Mouse (Mus musculus): Measurements from ENCODE around the gene Rrm2. TPM values are rescaled to one million over a fixed set of nuclear protein-coding genes. Genes with fewer than 3 reads are reported as not detected.
"Not testable (repeated sequence)": the region's sequence is repeated elsewhere in the genome, so short reads cannot be mapped to it uniquely, and the experiment has no call there.

The Rrm2 gene
- polyA plus RNA-seq, 1 experiment from 2014 or later = 394 TPM

GRCm38 (mm10) chr12:24686038-24686695, 21.9 kb upstream of the Rrm2 start:
- WGBS = 79% methylated on average over 6 of the region's 6 CpGs
- no peak overlapping the region for H3K4me3 ChIP-seq (replicated peaks)
- H3K27ac ChIP-seq = no peak overlapping the region
- no peak overlapping the region for H3K4me2 ChIP-seq
- peaks cover 40% of the 10 kb centered on the region for H3K27me3 ChIP-seq
- H3K36me3 ChIP-seq = no peaks in the 10 kb centered on the region
- H3K9ac ChIP-seq (replicated peaks) = no peak overlapping the region
- ATAC-seq (ENCODE audit: insufficient number of reproducible peaks, insufficient read depth, low FRiP score, low TSS enrichment, low read depth) = no peak
- peaks cover 10% of the 10 kb centered on the region for H3K4me1 ChIP-seq (replicated peaks)
- H3K9me3 ChIP-seq = no peaks in the 10 kb centered on the region

- Histone ChIP-seq H3K27ac (no peak overlapping the region), H3K9ac (replicated peaks) (no peak overlapping the region), H3K36me3 (no peaks in the 10 kb centered on the region), H3K27me3 (peaks cover 33% of the 10 kb centered on the region), H3K9me3 (no peaks in the 10 kb centered on the region), H3K4me3 (replicated peaks) (no peak overlapping the region), H3K4me1 (replicated peaks) (peaks cover 4% of the 10 kb centered on the region), H3K4me2 (no peak overlapping the region)
- WGBS = 75% methylated on average over 11 of the region's 11 CpGs
- ATAC-seq (ENCODE audit: insufficient number of reproducible peaks, insufficient read depth, low FRiP score, low TSS enrichment, low read depth) = no peak
Observed at GRCm38 (mm10) chr12:24686696-24687346, 21.2 kb upstream of the Rrm2 start.

- no peak overlapping the region for H3K27ac ChIP-seq
- ATAC-seq (ENCODE audit: insufficient number of reproducible peaks, insufficient read depth, low FRiP score, low TSS enrichment, low read depth) = no peak
- WGBS = 83% methylated on average over 3 of the region's 3 CpGs
- no peak overlapping the region for H3K9ac ChIP-seq (replicated peaks)
- H3K9me3 ChIP-seq = no peaks in the 10 kb centered on the region
- no peak overlapping the region for H3K4me2 ChIP-seq
- no peaks in the 10 kb centered on the region for H3K36me3 ChIP-seq
- H3K4me1 ChIP-seq (replicated peaks) = no peaks in the 10 kb centered on the region
- no peak overlapping the region for H3K4me3 ChIP-seq (replicated peaks)
- H3K27me3 ChIP-seq = peaks cover 9% of the 10 kb centered on the region; the same call in 1 of the 2 replicates
Observed at GRCm38 (mm10) chr12:24690351-24690750, 17.7 kb upstream of the Rrm2 start.

GRCm38 (mm10) chr12:24696500-24697483, 11.2 kb upstream of the Rrm2 start:
- Histone ChIP-seq H3K9me3 (no peaks in the 10 kb centered on the region), H3K4me1 (replicated peaks) (no peaks in the 10 kb centered on the region), H3K9ac (replicated peaks) (no peak overlapping the region), H3K27me3 (no peaks in the 10 kb centered on the region; the same call in 1 of the 2 replicates), H3K27ac (no peak overlapping the region), H3K36me3 (no peaks in the 10 kb centered on the region), H3K4me3 (replicated peaks) (no peak overlapping the region), H3K4me2 (no peak overlapping the region)
- 41% methylated on average over 16 of the region's 16 CpGs for WGBS
- no peak for ATAC-seq (ENCODE audit: insufficient number of reproducible peaks, insufficient read depth, low FRiP score, low TSS enrichment, low read depth)

- Histone ChIP-seq H3K27me3 (no peaks in the 10 kb centered on the region; the same call in 1 of the 2 replicates), H3K9ac (replicated peaks) (no peak overlapping the region), H3K9me3 (0 out of 2 replicates have a peak, but pooled peaks cover 3% of the 10 kb centered on the region), H3K4me3 (replicated peaks) (no peak overlapping the region), H3K4me2 (no peak overlapping the region), H3K4me1 (replicated peaks) (no peaks in the 10 kb centered on the region), H3K36me3 (no peaks in the 10 kb centered on the region), H3K27ac (no peak overlapping the region)
- WGBS = 56% methylated on average over 8 of the region's 8 CpGs
- no peak for ATAC-seq (ENCODE audit: insufficient number of reproducible peaks, insufficient read depth, low FRiP score, low TSS enrichment, low read depth)
Observed at GRCm38 (mm10) chr12:24697484-24698204, 10.4 kb upstream of the Rrm2 start.

- Histone ChIP-seq H3K27me3 (no peaks in the 10 kb centered on the region; the same call in 1 of the 2 replicates), H3K4me2 (no peak overlapping the region), H3K9ac (replicated peaks) (no peak overlapping the region), H3K4me1 (replicated peaks) (no peaks in the 10 kb centered on the region), H3K4me3 (replicated peaks) (no peak overlapping the region), H3K9me3 (0 out of 2 replicates have a peak, but pooled peaks cover 3% of the 10 kb centered on the region), H3K27ac (no peak overlapping the region), H3K36me3 (no peaks in the 10 kb centered on the region)
- 84% methylated on average over 3 of the region's 3 CpGs for WGBS
- ATAC-seq (ENCODE audit: insufficient number of reproducible peaks, insufficient read depth, low FRiP score, low TSS enrichment, low read depth) = no peak
Observed at GRCm38 (mm10) chr12:24698514-24698913, 9.5 kb upstream of the Rrm2 start.

GRCm38 (mm10) chr12:24699578-24699977, 8.5 kb upstream of the Rrm2 start:
- H3K9ac ChIP-seq (replicated peaks) = no peak overlapping the region
- 0 out of 2 replicates have a peak, but pooled peaks cover 3% of the 10 kb centered on the region for H3K9me3 ChIP-seq
- no peaks in the 10 kb centered on the region; the same call in 1 of the 2 replicates for H3K27me3 ChIP-seq
- H3K4me1 ChIP-seq (replicated peaks) = no peaks in the 10 kb centered on the region
- no peak overlapping the region for H3K4me3 ChIP-seq (replicated peaks)
- H3K36me3 ChIP-seq = no peaks in the 10 kb centered on the region
- 68% methylated on average over 10 of the region's 10 CpGs for WGBS
- ATAC-seq (ENCODE audit: insufficient number of reproducible peaks, insufficient read depth, low FRiP score, low TSS enrichment, low read depth) = no peak
- no peak overlapping the region for H3K4me2 ChIP-seq
- H3K27ac ChIP-seq = no peak overlapping the region

- not testable (repeated sequence) for H3K4me1 ChIP-seq (replicated peaks); H3K4me2 ChIP-seq; H3K9me3 ChIP-seq; H3K9ac ChIP-seq (replicated peaks); H3K36me3 ChIP-seq; H3K27me3 ChIP-seq; H3K4me3 ChIP-seq (replicated peaks); H3K27ac ChIP-seq; ATAC-seq (ENCODE audit: insufficient number of reproducible peaks, insufficient read depth, low FRiP score, low TSS enrichment, low read depth)
- 88% methylated on average over 9 of the region's 9 CpGs for WGBS
Observed at GRCm38 (mm10) chr12:24701621-24702020, 6.4 kb upstream of the Rrm2 start.

GRCm38 (mm10) chr12:24703013-24703412, 5.0 kb upstream of the Rrm2 start:
- Histone ChIP-seq H3K4me2 (no peak overlapping the region), H3K4me1 (replicated peaks) (peaks cover 16% of the 10 kb centered on the region), H3K27me3 (no peaks in the 10 kb centered on the region; the same call in 1 of the 2 replicates), H3K4me3 (replicated peaks) (no peak overlapping the region), H3K9me3 (0 out of 2 replicates have a peak, but pooled peaks cover 3% of the 10 kb centered on the region), H3K27ac (no peak overlapping the region), H3K36me3 (no peaks in the 10 kb centered on the region), H3K9ac (replicated peaks) (no peak overlapping the region)
- ATAC-seq (ENCODE audit: insufficient number of reproducible peaks, insufficient read depth, low FRiP score, low TSS enrichment, low read depth) = no peak
- WGBS = 93% methylated on average over 3 of the region's 3 CpGs

- Histone ChIP-seq H3K9ac (replicated peaks) (no peak overlapping the region), H3K4me2 (no peak overlapping the region), H3K36me3 (peaks cover 4% of the 10 kb centered on the region), H3K27me3 (no peaks in the 10 kb centered on the region), H3K4me1 (replicated peaks) (peaks cover 31% of the 10 kb centered on the region), H3K27ac (no peak overlapping the region), H3K4me3 (replicated peaks) (no peak overlapping the region), H3K9me3 (0 out of 2 replicates have a peak, but pooled peaks cover 3% of the 10 kb centered on the region)
- no peak for ATAC-seq (ENCODE audit: insufficient number of reproducible peaks, insufficient read depth, low FRiP score, low TSS enrichment, low read depth)
- WGBS = 72% methylated on average over 15 of the region's 15 CpGs
Observed at GRCm38 (mm10) chr12:24705502-24706263, 2.4 kb upstream of the Rrm2 start.
